Mouse (Mus musculus): ENCODE data around the gene N4bp2l1.

DNA sequence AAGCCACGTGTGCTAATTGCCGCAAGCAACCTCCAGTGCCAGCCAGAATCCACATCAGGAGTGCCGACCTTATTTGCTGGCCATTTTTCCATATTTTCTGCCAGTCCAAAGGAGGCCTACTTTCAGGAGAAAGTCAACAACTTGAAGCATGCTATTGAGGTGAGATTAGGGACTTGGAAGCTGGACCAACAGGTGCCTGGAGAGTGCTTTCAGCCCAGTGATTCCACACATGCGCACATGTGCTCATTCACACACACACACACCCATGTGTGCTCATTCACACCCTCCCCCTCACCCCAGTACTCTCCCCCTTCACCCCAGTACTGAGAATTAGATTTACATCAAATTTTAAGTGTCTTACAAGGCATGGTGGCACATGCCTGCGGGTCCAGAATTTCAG is 30.0 kb downstream of the N4bp2l1 start:
- no peak for TF ChIP-seq CTCF (IDR thresholded peaks at IDR 0.05; ENCODE audit: low read depth, low read length)
- TF ChIP-seq POLR2A (IDR thresholded peaks at IDR 0.05; ENCODE audit: extremely low read depth, insufficient read depth, low read length): no peak
